Mouse (Mus musculus) heart, postnatal 4 days (tissue): Measurements from ENCODE around the gene Mipol1. TPM values are rescaled to one million over a fixed set of nuclear protein-coding genes. Genes with fewer than 3 reads are reported as not detected.

Experiments used
- total RNA-seq, 2 experiments: library from RNA; stranded (reverse); gene quantifications; 2 replicates each; pipeline ENCODE4 v1.2.3; 2021

Gene Mipol1
- total RNA-seq, 2 experiments from 2014 or later, result 8.5 TPM

Other genes with a start within 250 kb of the Mipol1 start
- gene Slc25a21, start 33.0 kb upstream of the Mipol1 start, total RNA-seq, result under 1 TPM; 0.17 to 0.54 TPM
- 10 to 100 TPM; 20.6 to 22.4 TPM for gene Prps1l3, start within 50 bp of the Mipol1 start, total RNA-seq